Mouse (Mus musculus): Measurements from ENCODE around the gene Eif4e.
"Not testable (repeated sequence)": the region's sequence is repeated elsewhere in the genome, so short reads cannot be mapped to it uniquely, and the experiment has no call there.

The Eif4e gene

DNA sequence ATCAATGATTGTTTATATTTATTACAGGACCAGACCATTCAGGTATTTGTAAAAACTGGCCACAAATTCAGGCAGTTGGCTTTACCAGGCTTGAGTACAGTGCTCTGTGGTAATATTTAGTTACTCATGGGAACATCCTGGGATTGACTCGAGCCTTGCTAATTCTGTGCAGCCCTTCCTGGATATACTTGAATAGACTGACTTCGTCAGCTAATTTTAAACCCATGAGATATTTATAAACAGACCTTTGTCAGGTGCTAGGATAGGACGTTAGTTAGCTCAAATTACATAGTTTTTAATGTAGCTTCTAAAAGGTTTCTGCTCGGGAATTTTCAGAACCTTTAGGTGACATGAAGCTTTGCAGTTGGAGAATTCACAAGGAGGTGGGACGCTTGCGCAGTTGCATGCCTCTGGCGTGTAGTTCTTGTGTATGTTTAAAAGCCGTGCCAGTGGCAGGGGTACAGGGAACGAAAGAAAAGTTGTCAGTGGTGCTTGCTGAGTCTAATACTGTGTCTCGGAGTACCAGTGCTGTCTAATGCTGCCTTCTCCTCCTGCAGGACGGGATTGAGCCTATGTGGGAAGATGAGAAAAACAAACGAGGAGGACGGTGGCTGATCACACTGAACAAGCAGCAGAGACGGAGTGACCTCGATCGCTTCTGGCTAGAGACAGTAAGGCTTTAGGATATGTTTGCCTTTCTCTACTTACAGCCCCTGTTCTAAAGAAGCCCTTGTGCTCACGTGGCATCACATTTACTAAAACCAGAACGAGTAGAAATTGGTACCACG, 24.6 kb downstream of the Eif4e start:
- in situ Hi-C loops (cut with MboI; ENCODE audit: low pct_unique_long_range_greater_than_20kb in 1 of 2, low sequenced_read_pairs in 2 of 2, unreplicated experiment in 1 of 2): no loop called here

DNA sequence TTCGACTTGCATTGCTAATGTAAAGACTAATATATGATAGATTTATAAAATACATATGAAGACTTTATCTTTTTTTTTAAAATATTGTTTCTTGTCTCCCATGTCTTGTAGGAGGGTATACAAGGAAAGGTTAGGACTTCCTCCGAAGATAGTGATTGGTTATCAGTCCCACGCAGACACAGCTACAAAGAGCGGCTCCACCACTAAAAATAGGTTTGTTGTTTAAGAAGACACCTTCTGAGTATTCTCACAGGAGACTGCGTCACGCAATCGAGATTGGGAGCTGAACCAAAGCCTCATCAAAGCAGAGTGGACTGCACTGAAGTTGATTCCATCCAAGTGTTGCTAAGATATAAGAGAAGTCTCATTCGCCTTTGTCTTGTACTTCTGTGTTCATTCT, 29.3 kb downstream of the Eif4e start:
- in situ Hi-C loops (cut with MboI; ENCODE audit: low pct_unique_long_range_greater_than_20kb in 1 of 2, low sequenced_read_pairs in 2 of 2, unreplicated experiment in 1 of 2): not testable (repeated sequence)

DNA sequence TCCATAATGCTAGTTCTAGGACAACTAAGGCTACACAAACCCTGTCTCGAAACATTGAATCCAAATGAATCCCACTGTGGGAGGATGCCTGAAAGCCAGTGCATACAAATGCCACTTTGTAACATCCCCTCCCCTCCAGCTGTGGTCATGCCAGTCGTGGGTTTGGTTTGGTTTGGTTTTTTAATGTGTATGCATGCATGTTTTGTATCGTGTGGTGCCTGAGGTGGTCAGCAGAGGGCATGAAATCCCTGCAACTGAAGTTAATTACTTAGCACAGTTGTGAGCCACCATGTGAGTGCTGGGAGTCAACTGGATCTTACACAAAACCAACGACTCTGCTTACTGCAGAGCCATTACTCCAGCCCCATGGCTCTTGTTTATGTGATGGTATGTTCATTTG, 32.5 kb downstream of the Eif4e start:
- in situ Hi-C loops (cut with MboI; ENCODE audit: low pct_unique_long_range_greater_than_20kb in 1 of 2, low sequenced_read_pairs in 2 of 2, unreplicated experiment in 1 of 2): no loop called here

DNA sequence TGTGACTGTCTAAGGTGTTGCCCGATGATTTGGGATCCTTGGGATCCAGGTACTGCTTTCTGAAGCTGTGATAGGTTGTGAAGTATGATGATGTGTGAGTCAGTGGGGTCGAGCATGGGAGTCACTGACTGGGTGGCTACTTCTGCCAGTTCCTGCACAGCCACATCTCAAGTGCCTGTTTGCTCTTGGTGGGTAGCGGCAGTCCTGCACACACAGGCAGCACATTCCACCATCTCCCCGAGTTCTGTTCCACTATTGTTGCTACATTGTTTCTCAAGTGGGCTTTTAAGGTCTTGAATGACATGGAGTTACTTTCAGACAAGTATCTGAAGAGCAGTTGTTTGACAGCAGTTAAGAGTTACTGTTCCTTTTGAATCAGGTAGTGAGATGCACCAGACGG, 34.3 kb downstream of the Eif4e start:
- in situ Hi-C loops (cut with MboI; ENCODE audit: low pct_unique_long_range_greater_than_20kb in 1 of 2, low sequenced_read_pairs in 2 of 2, unreplicated experiment in 1 of 2): no loop called here

DNA sequence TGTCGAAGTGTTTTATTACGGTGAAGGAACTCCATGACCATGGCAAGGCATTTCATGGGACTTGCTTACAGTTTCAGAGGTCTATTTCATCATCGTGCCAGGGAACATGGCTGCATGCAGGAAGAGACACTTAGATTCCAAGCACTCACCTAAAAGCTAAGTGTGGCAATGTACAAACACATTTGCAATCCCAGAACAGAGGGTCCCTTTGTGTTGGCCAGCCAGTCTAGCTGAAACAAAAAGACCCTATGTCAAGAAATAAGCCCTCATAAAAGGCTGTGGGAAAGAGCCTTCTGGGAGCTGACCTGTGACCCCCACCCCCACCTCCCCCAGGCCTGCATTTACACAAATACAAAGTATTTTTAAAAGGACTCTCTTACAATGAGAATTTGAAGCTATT, 34.9 kb downstream of the Eif4e start:
- in situ Hi-C loops (cut with MboI; ENCODE audit: low pct_unique_long_range_greater_than_20kb in 1 of 2, low sequenced_read_pairs in 2 of 2, unreplicated experiment in 1 of 2): no loop called here

DNA sequence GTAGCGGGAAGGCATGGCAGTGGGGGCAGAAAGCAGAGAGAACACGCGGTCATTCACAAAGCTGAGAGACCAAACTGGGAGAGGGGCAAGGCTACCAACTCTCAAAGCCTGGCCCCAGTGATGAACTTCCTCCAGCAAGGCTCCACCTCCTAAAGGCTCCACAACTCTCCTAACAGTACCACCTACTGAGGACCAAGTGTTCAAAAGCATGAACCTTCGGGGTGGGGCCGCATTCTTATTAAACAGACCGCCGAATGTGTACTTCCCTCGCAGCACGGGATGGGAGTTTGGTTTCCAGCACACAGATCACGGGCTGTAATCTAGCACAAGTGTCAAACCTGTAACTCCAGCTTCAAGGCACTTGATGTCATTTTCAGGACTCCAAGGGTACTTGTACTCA, 52.9 kb downstream of the Eif4e start:
- in situ Hi-C loops (cut with MboI; ENCODE audit: low pct_unique_long_range_greater_than_20kb in 1 of 2, low sequenced_read_pairs in 2 of 2, unreplicated experiment in 1 of 2): no loop called here

DNA sequence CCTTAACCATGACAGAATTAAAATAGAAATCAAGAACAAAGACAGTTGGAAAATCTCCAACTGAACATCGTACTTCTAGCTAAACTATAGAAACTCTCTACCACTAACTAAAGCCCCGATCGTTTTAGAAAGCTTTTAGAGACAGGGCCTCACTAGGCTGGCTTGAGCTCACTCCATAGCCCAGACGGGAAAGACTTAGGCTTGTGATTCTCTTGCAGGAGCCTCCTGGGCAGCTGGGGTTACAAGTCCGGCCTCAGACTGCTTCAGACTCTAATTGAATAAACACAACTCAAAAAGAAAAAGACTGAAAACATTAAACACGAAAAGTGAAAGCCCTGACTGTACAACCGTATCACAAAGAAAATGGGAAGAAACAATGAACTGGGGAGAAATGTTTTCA, 60.2 kb downstream of the Eif4e start:
- in situ Hi-C loops (cut with MboI; ENCODE audit: low pct_unique_long_range_greater_than_20kb in 1 of 2, low sequenced_read_pairs in 2 of 2, unreplicated experiment in 1 of 2): no loop called here

DNA sequence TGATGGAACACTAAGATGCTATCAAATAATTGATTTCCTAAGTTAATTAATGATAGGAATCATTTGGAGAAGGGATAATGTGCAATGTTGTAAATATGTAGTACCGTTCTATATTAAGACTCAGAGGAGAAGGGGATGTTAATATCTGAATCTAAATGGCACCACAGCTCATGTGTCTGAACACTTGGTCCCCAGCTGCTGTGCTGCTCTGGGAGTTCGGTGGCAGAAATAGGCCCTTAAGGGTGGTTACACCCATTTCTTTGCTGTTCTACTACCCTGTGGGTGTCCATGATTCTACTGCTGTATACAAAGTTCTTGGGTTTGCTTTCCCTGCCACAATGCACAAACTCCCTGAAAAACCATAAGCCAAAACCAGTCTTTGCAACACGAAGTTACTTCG, 61.2 kb downstream of the Eif4e start:
- in situ Hi-C loops (cut with MboI; ENCODE audit: low pct_unique_long_range_greater_than_20kb in 1 of 2, low sequenced_read_pairs in 2 of 2, unreplicated experiment in 1 of 2): no loop called here

DNA sequence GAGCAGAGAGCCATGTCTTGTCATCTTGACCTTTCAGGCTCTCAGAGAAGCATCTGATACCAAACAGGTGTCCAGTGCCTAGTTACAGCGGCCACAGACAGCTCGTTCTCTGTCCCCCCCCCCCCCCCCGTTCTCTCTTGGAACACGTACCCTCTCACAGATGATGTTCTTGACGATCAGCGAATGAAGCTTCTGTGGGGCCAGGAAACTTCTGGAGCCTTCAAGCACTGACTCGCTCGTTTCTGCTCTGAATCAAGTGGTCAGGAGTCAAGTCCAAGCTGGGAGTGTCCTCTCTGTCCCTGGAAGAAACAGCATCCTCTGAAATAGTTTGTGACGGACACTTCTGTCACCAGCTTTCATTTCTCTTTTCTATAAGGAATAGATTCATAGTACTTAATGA, 62.0 kb downstream of the Eif4e start:
- in situ Hi-C loops (cut with MboI; ENCODE audit: low pct_unique_long_range_greater_than_20kb in 1 of 2, low sequenced_read_pairs in 2 of 2, unreplicated experiment in 1 of 2): no loop called here

DNA sequence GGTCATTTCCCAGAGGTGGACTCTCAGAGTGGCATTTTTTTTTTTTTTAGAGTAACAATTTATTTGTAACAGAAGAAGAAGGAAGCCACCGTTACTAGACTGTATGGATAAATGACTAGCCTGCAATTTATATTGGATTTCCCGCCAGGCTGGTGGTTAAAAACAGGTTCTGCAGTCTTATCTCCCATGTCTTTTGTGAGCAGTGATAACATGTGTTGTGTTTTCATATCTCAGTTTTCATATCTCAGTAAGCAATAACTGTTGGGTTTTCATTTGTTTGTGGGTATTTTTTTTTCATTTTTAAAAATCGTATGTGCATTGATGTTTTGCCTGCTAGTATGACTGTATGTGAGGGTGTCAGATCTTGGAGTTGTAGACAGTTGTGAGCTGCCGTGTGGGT, 65.0 kb downstream of the Eif4e start:
- in situ Hi-C loops (cut with MboI; ENCODE audit: low pct_unique_long_range_greater_than_20kb in 1 of 2, low sequenced_read_pairs in 2 of 2, unreplicated experiment in 1 of 2): no loop called here

DNA sequence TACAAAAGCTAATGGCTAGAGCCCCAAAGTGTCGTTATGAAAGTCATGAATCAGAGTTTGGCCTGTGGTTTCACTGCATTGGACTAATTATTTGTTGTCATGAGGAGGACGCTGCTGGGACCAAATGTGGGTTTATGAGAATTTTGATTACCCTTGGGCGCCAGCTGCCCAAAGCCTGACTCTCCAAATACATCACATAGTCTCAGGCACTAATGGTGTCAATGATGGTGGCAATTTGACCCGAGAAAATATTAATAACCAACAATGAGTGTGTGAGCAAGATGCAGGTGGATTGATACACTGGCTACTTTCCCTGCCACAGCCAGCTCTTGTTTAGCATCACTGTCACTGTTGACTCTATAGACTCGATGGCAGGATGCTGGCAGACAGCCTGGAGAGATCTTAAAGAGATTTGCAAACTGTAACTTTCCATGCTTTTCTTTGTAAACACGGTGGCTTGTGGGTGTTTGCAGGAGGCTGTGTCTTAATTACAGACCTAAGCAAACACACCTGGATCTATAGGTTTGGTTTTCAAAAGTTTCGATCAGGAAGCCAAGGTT, 65.9 kb downstream of the Eif4e start:
- in situ Hi-C loops (cut with MboI; ENCODE audit: low pct_unique_long_range_greater_than_20kb in 1 of 2, low sequenced_read_pairs in 2 of 2, unreplicated experiment in 1 of 2): no loop called here

DNA sequence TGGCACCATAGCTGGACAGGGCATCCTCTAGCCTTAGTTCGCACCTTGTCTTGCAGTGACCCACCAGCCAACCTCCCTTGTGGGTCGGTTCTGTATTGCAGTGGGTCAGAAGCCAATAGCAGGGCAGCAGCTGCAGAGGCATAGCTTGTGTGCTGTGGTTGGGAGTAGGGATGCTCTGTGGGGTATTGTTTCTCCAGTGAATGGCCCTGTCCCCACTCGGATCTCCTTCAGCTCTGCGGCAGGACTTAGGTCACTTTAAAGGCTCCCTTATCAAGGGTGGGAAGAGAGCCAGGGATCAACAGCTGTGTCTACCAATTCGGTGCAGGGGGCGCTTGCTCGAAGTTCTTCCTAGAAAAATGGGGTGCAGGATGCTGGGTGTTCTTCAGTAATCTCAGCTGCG, 67.2 kb downstream of the Eif4e start:
- in situ Hi-C loops (cut with MboI; ENCODE audit: low pct_unique_long_range_greater_than_20kb in 1 of 2, low sequenced_read_pairs in 2 of 2, unreplicated experiment in 1 of 2): no loop called here

DNA sequence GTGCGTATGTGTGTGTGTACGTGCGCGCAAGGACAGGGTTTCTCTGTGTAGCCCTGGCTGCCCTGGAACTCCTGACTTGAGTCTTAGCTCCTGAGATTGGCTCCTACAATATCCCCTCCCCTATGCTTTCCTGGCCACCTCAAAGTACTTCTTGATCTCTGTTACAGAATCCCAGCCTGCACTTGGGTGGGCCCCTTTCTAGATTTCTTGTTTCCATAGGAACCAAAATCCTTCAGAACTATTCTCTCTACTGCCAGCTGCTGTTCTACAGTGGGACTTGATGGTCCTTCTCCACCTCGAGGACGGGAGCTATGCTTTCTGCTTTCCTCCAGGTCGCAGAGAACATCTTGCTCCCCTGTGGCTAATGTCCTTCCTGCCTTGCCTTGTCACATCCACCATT, 67.9 kb downstream of the Eif4e start:
- in situ Hi-C loops (cut with MboI; ENCODE audit: low pct_unique_long_range_greater_than_20kb in 1 of 2, low sequenced_read_pairs in 2 of 2, unreplicated experiment in 1 of 2): no loop called here

DNA sequence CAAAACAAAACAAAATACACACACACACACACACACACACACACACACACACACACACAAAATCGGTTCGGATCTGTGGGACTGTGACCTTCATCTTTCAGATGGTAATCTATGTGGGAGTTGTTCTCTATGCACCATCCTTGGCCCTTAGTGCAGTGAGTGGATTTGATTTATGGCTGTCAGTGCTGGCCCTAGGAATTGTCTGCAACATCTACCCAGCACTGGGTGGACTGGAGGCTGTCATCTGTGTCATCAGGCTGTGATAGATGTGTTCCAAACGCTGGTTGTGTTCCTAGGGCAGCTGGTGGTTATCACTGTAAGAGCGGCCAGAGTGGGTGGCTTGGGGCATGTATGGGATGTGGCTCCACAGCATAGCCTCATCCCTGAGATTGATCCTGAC, 75.1 kb downstream of the Eif4e start:
- in situ Hi-C loops (cut with MboI; ENCODE audit: low pct_unique_long_range_greater_than_20kb in 1 of 2, low sequenced_read_pairs in 2 of 2, unreplicated experiment in 1 of 2): loop anchor here in 1 of 2 experiments (25.0 kb wide), 1 partner anchor 414 kb away; the partner anchor contains the start of gene 4930579F01Rik

DNA sequence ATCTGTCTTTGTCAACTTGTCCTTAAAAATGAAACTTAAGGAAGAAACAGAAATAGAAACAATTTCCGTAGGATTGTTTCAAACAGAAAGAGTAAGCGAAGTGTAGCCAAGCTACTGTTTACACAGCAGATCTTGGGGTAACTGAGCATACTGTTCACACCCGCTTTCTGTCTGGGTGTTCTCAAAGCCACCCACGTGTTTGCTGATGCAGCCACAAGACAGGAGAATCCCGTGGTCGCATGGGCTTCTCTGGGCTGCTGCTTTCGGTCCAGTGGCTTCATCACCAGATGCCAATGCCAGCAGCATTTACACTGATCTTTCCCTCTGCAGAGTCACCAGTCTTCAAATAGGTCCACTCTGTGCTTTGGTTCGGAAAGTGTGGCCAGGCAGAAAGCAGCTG, 79.2 kb downstream of the Eif4e start:
- in situ Hi-C loops (cut with MboI; ENCODE audit: low pct_unique_long_range_greater_than_20kb in 1 of 2, low sequenced_read_pairs in 2 of 2, unreplicated experiment in 1 of 2): loop anchor here in 1 of 2 experiments (25.0 kb wide), 1 partner anchor 418 kb away; the partner anchor contains the start of gene 4930579F01Rik

DNA sequence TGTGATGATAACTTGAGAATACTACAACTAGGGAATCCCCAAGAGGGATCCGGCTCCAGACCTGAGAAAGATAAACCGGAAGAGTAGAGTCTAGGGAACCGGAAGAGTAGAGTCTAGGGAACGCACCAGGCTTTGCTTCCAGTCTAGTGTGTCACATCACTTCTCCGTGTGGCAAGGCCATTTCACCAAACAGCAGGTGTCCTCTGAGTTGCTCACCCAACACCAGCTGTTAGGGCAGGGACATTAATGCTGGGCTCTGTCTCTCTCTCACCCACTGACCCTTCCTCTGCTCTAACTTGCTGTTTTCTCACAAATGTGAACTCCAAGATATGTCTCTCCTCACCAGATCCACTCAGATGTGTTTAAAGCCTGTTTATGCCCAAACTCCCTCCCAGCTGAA, 82.7 kb downstream of the Eif4e start:
- in situ Hi-C loops (cut with MboI; ENCODE audit: low pct_unique_long_range_greater_than_20kb in 1 of 2, low sequenced_read_pairs in 2 of 2, unreplicated experiment in 1 of 2): loop anchor here in 1 of 2 experiments (25.0 kb wide), 1 partner anchor 421 kb away; the partner anchor contains the start of gene 4930579F01Rik

Measured in mouse embryonic stem cell (cell line).